Mouse (Mus musculus): ENCODE measurements at regions not wholly inside any gene's neighbourhood (a gene's known extent, or its start where the extent isn't known, plus 50 kb on each side); places are given as distances from the start of the nearest gene placed in this dataset.

DNA sequence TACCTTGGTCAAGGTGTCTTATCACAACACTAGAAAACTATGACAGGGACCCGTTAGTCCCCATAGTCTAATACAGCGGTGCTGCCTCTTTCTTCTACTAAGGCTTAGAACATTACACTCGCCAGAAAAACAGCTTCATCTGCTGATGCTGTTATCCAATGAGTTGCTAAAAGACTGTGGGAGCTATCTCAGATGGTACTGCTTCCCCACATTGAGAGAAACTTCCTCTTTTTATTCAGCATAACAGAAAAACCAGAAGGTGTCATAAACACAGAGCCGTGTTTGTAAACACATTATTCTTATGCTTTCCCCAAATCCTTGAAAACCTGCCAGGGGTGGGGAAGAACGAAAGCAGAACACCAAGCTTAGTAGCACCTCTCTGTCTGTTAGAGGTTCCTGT lies 49.9 kb upstream of the Arhgap5 start:
- no peak for DNase-seq (ENCODE audit: low spot score in 2 of 2)

Measured in adrenal gland, adult 18-20 months (tissue).